8 mouse cellular contexts compared by ENCODE assay signal in the genomic region with DNA sequence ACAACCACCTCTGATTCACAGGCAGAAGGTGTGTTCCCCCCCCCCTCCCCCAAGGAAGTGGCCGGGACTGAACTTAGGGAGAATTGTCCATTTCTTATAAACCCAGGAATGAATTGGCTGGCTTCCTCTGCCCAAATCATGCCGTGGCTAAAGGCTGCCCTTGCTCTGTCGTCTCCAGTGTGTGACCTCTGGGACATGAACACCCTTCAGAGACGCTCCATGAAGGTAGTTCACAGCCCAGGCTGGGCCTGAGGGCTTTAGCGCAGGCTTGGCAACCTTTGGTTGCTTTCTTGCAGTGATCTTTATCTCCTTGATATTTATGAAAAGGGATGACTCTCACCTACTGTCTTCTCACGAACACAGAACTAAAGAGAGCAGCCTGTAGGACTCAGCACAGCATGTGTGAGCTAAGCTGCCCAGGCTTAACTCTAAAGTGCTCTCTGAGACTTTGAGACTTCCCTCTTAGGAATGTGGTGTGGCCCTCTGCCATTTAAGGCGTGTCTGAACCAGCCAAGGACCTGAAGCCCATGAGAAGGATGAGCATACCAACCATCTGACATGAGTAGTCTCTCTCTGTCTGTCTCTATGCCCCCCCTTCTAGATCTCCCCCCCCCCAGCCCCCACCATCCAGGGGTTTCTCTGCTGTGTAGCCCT. TPM values are rescaled to one million over a fixed set of nuclear protein-coding genes. Genes with fewer than 3 reads are reported as not detected.
A peak's percentile ranks its signal among the peaks of the same experiment; 100 is the strongest.
DNase-seq lines count a peak whose midpoint lies in the region; ATAC-seq lines count a peak whose summit lies in the region.
"Had no signal": no experiment of that assay in that cellular context is flagged by ENCODE, and none has a peak within 500 bp of the region (broad histone marks: within the 10 kb centered on the region; RNA-seq: fewer than 3 reads in every experiment).

No protein-coding gene starts in this region.

- no peak for ATAC-seq in liver, embryonic 13.5 days (ENCODE audit: low read depth)
- no peak for ATAC-seq in midbrain, embryonic 14.5 days (ENCODE audit: low FRiP score, low TSS enrichment)

- no peaks in the 10 kb centered on the region for H3K36me3 ChIP-seq in liver, embryonic 13.5 days
- H3K36me3 ChIP-seq in midbrain, embryonic 14.5 days (ENCODE audit: control insufficient read depth, insufficient read depth, low read length): no peaks in the 10 kb centered on the region

- WGBS in liver, embryonic 13.5 days (ENCODE audit: insufficient replicate concordance): 39% methylated on average over 7 of the region's 7 CpGs
- WGBS in midbrain, embryonic 14.5 days: 60% methylated on average over 7 of the region's 7 CpGs

- H3K27ac ChIP-seq in liver, embryonic 13.5 days: no peak overlapping the region
- no peak overlapping the region for H3K27ac ChIP-seq in midbrain, embryonic 14.5 days (replicated peaks; ENCODE audit: low read depth, low read length)
- H3K27ac ChIP-seq: liver, embryonic 14.5 days had no signal

- peaks cover 3% of the 10 kb centered on the region; the same call in 1 of the 2 replicates for H3K27me3 ChIP-seq in liver, embryonic 13.5 days
- H3K27me3 ChIP-seq in midbrain, embryonic 14.5 days (ENCODE audit: control insufficient read depth, insufficient read depth, low read length): no peaks in the 10 kb centered on the region

- H3K9ac ChIP-seq in liver, embryonic 13.5 days: no peak overlapping the region
- no peak overlapping the region for H3K9ac ChIP-seq in midbrain, embryonic 14.5 days (replicated peaks; ENCODE audit: low read length)
- H3K9ac ChIP-seq: liver, embryonic 14.5 days had no signal

- H3K4me3 ChIP-seq in liver, embryonic 13.5 days (replicated peaks): no peak overlapping the region
- H3K4me3 ChIP-seq in midbrain, embryonic 14.5 days (replicated peaks; ENCODE audit: low read depth, low read length): no peak overlapping the region

- peak; percentile 13 for DNase-seq in thymus, postnatal 0 days (ENCODE audit: low spot score)
- DNase-seq in thymus, postnatal 10 days (ENCODE audit: low spot score in 2 of 2): no peak
- DNase-seq in induced T-regulatory cell, adult 2 months (ENCODE audit: low read depth): peak; percentile 34
- no peak for DNase-seq in liver, embryonic 13.5 days
- peak; percentile 26 for DNase-seq in thymus, postnatal 4 days
- no peak for DNase-seq in cerebellum, postnatal 14 days
- no peak for DNase-seq in midbrain, embryonic 14.5 days

- H3K9me3 ChIP-seq in liver, embryonic 13.5 days (replicated peaks): no peaks in the 10 kb centered on the region
- no peaks in the 10 kb centered on the region for H3K9me3 ChIP-seq in midbrain, embryonic 14.5 days (ENCODE audit: control insufficient read depth, low read length)

- peaks cover 11% of the 10 kb centered on the region for H3K4me1 ChIP-seq in liver, embryonic 13.5 days (replicated peaks)
- H3K4me1 ChIP-seq in midbrain, embryonic 14.5 days (ENCODE audit: control insufficient read depth, insufficient read depth, low read length): 0 out of 2 replicates have a peak, but pooled peaks cover 3% of the 10 kb centered on the region

- H3K4me2 ChIP-seq in liver, embryonic 13.5 days: peak overlapping the region; percentile 49
- no peak overlapping the region for H3K4me2 ChIP-seq in midbrain, embryonic 14.5 days (ENCODE audit: low read length)

RNA-seq across cellular contexts. Expression of a gene that starts 15.4 kb away (rescaled TPM):
- polyA plus RNA-seq in thymus, postnatal 0 days (2015; fragmentation: Nextera tagmentation; extraction: Ambion mirVana): 1.2 and 1.4 TPM in 2 replicates
- 8.2 and 9.4 TPM in 2 replicates for polyA plus RNA-seq in liver, embryonic 13.5 days (2015; fragmentation: Nextera tagmentation; extraction: Ambion mirVana)
- 0.16 TPM in 1 of 2 replicates, not detected in the other for polyA plus RNA-seq in midbrain, embryonic 14.5 days (2014; fragmentation: Nextera tagmentation; extraction: Ambion mirVana)

RNA-seq across cellular contexts. Expression of a gene that starts 15.4 kb away (rescaled TPM):
- polyA plus RNA-seq in thymus, postnatal 0 days (2015; fragmentation: Nextera tagmentation; extraction: Ambion mirVana): 26.3 and 29.8 TPM in 2 replicates
- polyA plus RNA-seq in liver, embryonic 13.5 days (2015; fragmentation: Nextera tagmentation; extraction: Ambion mirVana): 0.14 and 0.16 TPM in 2 replicates
- 0.39 and 0.46 TPM in 2 replicates for polyA plus RNA-seq in midbrain, embryonic 14.5 days (2014; fragmentation: Nextera tagmentation; extraction: Ambion mirVana)

Comparison
In these comparisons a context has a peak if more than half of its experiments do, and no peak if none do; other contexts are left out.
1. DNase-seq: peak in thymus, postnatal 0 days (single experiment), induced T-regulatory cell, adult 2 months (single experiment) and thymus, postnatal 4 days (single experiment); none in thymus, postnatal 10 days (0 of 2), liver, embryonic 13.5 days (single experiment), cerebellum, postnatal 14 days (0 of 2) and midbrain, embryonic 14.5 days (single experiment).
2. RNA of a gene that starts 15.4 kb away (polyA plus RNA-seq): 26.3 to 29.8 TPM in thymus, postnatal 0 days; 0.39 to 0.46 TPM in midbrain, embryonic 14.5 days and 0.14 to 0.16 TPM in liver, embryonic 13.5 days; every median in the first group is over 10 times any median in the second.